Mouse (Mus musculus) intestine, embryonic 16.5 days (tissue): ENCODE measurements at regions not wholly inside any gene's neighbourhood (a gene's known extent, or its start where the extent isn't known, plus 50 kb on each side); places are given as distances from the start of the nearest gene placed in this dataset.

Experiments
- ATAC-seq: fragments of 200-750 bp; cut with Nextera tagmentation; 2 replicates; pipeline ENCODE4 v1.8.0; 2017; ENCODE audit warnings: moderate TSS enrichment, moderate library complexity
- H3K27ac ChIP-seq: fragments of 300-500 bp; sonication (generic); 2 replicates; pipeline ENCODE4 v1.5.1; 2014; ENCODE audit warnings: mild to moderate bottlenecking, low read length
- H3K27me3 ChIP-seq: fragments of 300-500 bp; sonication (generic); replicated peaks from 2 replicates; pipeline ENCODE4 v1.6.1; 2014; ENCODE audit warnings: low read length, control low read depth, mixed read lengths; ENCODE audit not compliant: control insufficient read depth, insufficient read depth
- H3K36me3 ChIP-seq: fragments of 300-500 bp; sonication (generic); 2 replicates; pipeline ENCODE4 v1.6.1; 2014; ENCODE audit warnings: low read length, control low read depth; ENCODE audit not compliant: control insufficient read depth, insufficient read depth
- H3K4me1 ChIP-seq: fragments of 300-500 bp; sonication (generic); 2 replicates; pipeline ENCODE4 v1.6.1; 2014; ENCODE audit warnings: low read length, control low read depth, mixed read lengths; ENCODE audit not compliant: control insufficient read depth, insufficient read depth
- H3K4me2 ChIP-seq: fragments of 300-500 bp; sonication (generic); 2 replicates; pipeline ENCODE4 v1.6.1; 2014; ENCODE audit warnings: low read depth, low read length, control low read depth
- H3K4me3 ChIP-seq: fragments of 300-500 bp; sonication (generic); 2 replicates; pipeline ENCODE4 v1.5.1; 2014; ENCODE audit warnings: mild to moderate bottlenecking, low read length
- H3K9ac ChIP-seq: fragments of 300-500 bp; sonication (generic); 2 replicates; pipeline ENCODE4 v1.6.1; 2014; ENCODE audit warnings: low read depth, low read length
- H3K9me3 ChIP-seq: fragments of 300-500 bp; sonication (generic); 2 replicates; pipeline ENCODE4 v1.6.1; 2016; ENCODE audit warnings: low read length, control low read depth; ENCODE audit not compliant: control insufficient read depth
- WGBS: fragments of 180-500 bp; shearing (Covaris S2); extraction: QIAGEN DNeasy Blood & Tissue Kit; methylation state at CpG from one replicate; pipeline ENCODE4 v1.1.7; 2014; 5-methylcytosine and 5-hydroxymethylcytosine counted together

- H3K36me3 ChIP-seq: no peaks in the 10 kb centered on the region
- H3K4me3 ChIP-seq: no peak overlapping the region
- H3K9me3 ChIP-seq: no peaks in the 10 kb centered on the region
- H3K9ac ChIP-seq: no peak overlapping the region
- WGBS: 74% methylated on average over 2 of the region's 2 CpGs
- H3K4me2 ChIP-seq: no peak overlapping the region
- H3K4me1 ChIP-seq: no peaks in the 10 kb centered on the region
- H3K27me3 ChIP-seq: no peaks in the 10 kb centered on the region; the same call in 1 of the 2 replicates
- ATAC-seq: no peak
- H3K27ac ChIP-seq: no peak overlapping the region
These were observed 139.9 kb upstream of the Irx5 start for GRCm38 (mm10) chr8:92217521-92217920.

- H3K4me1 ChIP-seq: no peaks in the 10 kb centered on the region
- H3K36me3 ChIP-seq: no peaks in the 10 kb centered on the region
- H3K27ac ChIP-seq: no peak overlapping the region
- no peak overlapping the region for H3K4me3 ChIP-seq
- no peak overlapping the region for H3K4me2 ChIP-seq
- no peak for ATAC-seq
- no peaks in the 10 kb centered on the region for H3K9me3 ChIP-seq
- H3K27me3 ChIP-seq: no peaks in the 10 kb centered on the region; the same call in 1 of the 2 replicates
- WGBS: 10% methylated on average over 4 of the region's 5 CpGs
- H3K9ac ChIP-seq: no peak overlapping the region
These were observed 141.2 kb upstream of the Irx5 start for GRCm38 (mm10) chr8:92216176-92216575.

- 79% methylated on average over 14 of the region's 14 CpGs for WGBS
- no peak overlapping the region for H3K4me3 ChIP-seq
These were observed 144.5 kb upstream of the Irx5 start for GRCm38 (mm10) chr8:92212786-92213535.

GRCm38 (mm10) chr8:92209081-92209480 lies 148.3 kb upstream of the Irx5 start:
- Histone ChIP-seq H3K9ac (no peak overlapping the region), H3K27me3 (no peaks in the 10 kb centered on the region), H3K4me1 (no peaks in the 10 kb centered on the region), H3K4me3 (no peak overlapping the region), H3K27ac (no peak overlapping the region), H3K4me2 (no peak overlapping the region), H3K36me3 (no peaks in the 10 kb centered on the region), H3K9me3 (no peaks in the 10 kb centered on the region)
- no peak for ATAC-seq
- 56% methylated on average over 5 of the region's 5 CpGs for WGBS

More at GRCm38 (mm10) chr8:92212786-92213535, 144.5 kb upstream of the Irx5 start:
- Histone ChIP-seq H3K27me3 (no peaks in the 10 kb centered on the region; the same call in 1 of the 2 replicates), H3K36me3 (no peaks in the 10 kb centered on the region), H3K4me2 (no peak overlapping the region), H3K27ac (no peak overlapping the region), H3K9ac (no peak overlapping the region), H3K9me3 (no peaks in the 10 kb centered on the region), H3K4me1 (no peaks in the 10 kb centered on the region)
- ATAC-seq: no peak

- no peak overlapping the region for H3K4me3 ChIP-seq
- no peaks in the 10 kb centered on the region for H3K36me3 ChIP-seq
- H3K9me3 ChIP-seq: no peaks in the 10 kb centered on the region
- no peak overlapping the region for H3K27ac ChIP-seq
- ATAC-seq: no peak
- H3K9ac ChIP-seq: no peak overlapping the region
- no peaks in the 10 kb centered on the region for H3K4me1 ChIP-seq
- WGBS: 92% methylated on average over 8 of the region's 8 CpGs
- no peak overlapping the region for H3K4me2 ChIP-seq
- no peaks in the 10 kb centered on the region for H3K27me3 ChIP-seq
These were observed 161.8 kb upstream of the Irx5 start for GRCm38 (mm10) chr8:92195635-92196034.

- 71% methylated on average over 14 of the region's 14 CpGs for WGBS
- no peak overlapping the region for H3K4me2 ChIP-seq
These were observed 163.4 kb upstream of the Irx5 start for GRCm38 (mm10) chr8:92194065-92194464.

GRCm38 (mm10) chr8:92190261-92191025 lies 167.0 kb upstream of the Irx5 start:
- no peak overlapping the region for H3K4me2 ChIP-seq
- H3K9ac ChIP-seq: no peak overlapping the region
- H3K4me3 ChIP-seq: no peak overlapping the region
- H3K27me3 ChIP-seq: no peaks in the 10 kb centered on the region
- H3K9me3 ChIP-seq: no peaks in the 10 kb centered on the region
- no peaks in the 10 kb centered on the region for H3K4me1 ChIP-seq
- WGBS: 87% methylated on average over 16 of the region's 16 CpGs
- H3K36me3 ChIP-seq: no peaks in the 10 kb centered on the region
- no peak for ATAC-seq
- no peak overlapping the region for H3K27ac ChIP-seq

More at GRCm38 (mm10) chr8:92194065-92194464, 163.4 kb upstream of the Irx5 start:
- no peaks in the 10 kb centered on the region for H3K27me3 ChIP-seq
- H3K4me3 ChIP-seq: no peak overlapping the region
- H3K9me3 ChIP-seq: no peaks in the 10 kb centered on the region
- H3K36me3 ChIP-seq: no peaks in the 10 kb centered on the region
- ATAC-seq: no peak
- no peaks in the 10 kb centered on the region for H3K4me1 ChIP-seq
- H3K27ac ChIP-seq: no peak overlapping the region
- no peak overlapping the region for H3K9ac ChIP-seq

- Histone ChIP-seq H3K27me3 (no peaks in the 10 kb centered on the region), H3K36me3 (no peaks in the 10 kb centered on the region), H3K4me3 (no peak overlapping the region), H3K27ac (no peak overlapping the region), H3K9me3 (no peaks in the 10 kb centered on the region), H3K9ac (no peak overlapping the region), H3K4me2 (no peak overlapping the region), H3K4me1 (no peaks in the 10 kb centered on the region)
- no peak for ATAC-seq
- 17% methylated on average over 1 of the region's 1 CpGs for WGBS
These were observed 174.1 kb upstream of the Irx5 start for GRCm38 (mm10) chr8:92183331-92183730.

- H3K9me3 ChIP-seq: no peaks in the 10 kb centered on the region
- H3K4me1 ChIP-seq: no peaks in the 10 kb centered on the region
- H3K27ac ChIP-seq: no peak overlapping the region
- 85% methylated on average over 4 of the region's 4 CpGs for WGBS
- H3K4me3 ChIP-seq: no peak overlapping the region
- no peaks in the 10 kb centered on the region for H3K36me3 ChIP-seq
- H3K27me3 ChIP-seq: no peaks in the 10 kb centered on the region
- no peak for ATAC-seq
- H3K9ac ChIP-seq: no peak overlapping the region
- no peak overlapping the region for H3K4me2 ChIP-seq
These were observed 176.8 kb upstream of the Irx5 start for GRCm38 (mm10) chr8:92180651-92181050.
